Mouse (Mus musculus): ENCODE results near the gene Cela3b.
"Not testable (repeated sequence)": the region's sequence is repeated elsewhere in the genome, so short reads cannot be mapped to it uniquely, and the experiment has no call there.

Gene Cela3b

GRCm38 (mm10) chr4:137461981-137462690, 31.8 kb upstream of the Cela3b start:
- DNase-seq (ENCODE audit: low spot score) = no peak

- no peak for DNase-seq (ENCODE audit: low spot score)
These were observed 30.9 kb upstream of the Cela3b start for GRCm38 (mm10) chr4:137461217-137461616.

- no peak for DNase-seq (ENCODE audit: low spot score)
These were observed 30.3 kb upstream of the Cela3b start for GRCm38 (mm10) chr4:137460676-137461075.

- DNase-seq (ENCODE audit: low spot score) = no peak
These were observed 28.5 kb upstream of the Cela3b start for GRCm38 (mm10) chr4:137458861-137459260.

- DNase-seq (ENCODE audit: low spot score) = no peak
These were observed 28.0 kb upstream of the Cela3b start for GRCm38 (mm10) chr4:137458310-137458709.

- no peak for DNase-seq (ENCODE audit: low spot score)
These were observed 27.0 kb upstream of the Cela3b start for GRCm38 (mm10) chr4:137457292-137457691.

GRCm38 (mm10) chr4:137456581-137456980, 26.2 kb upstream of the Cela3b start:
- no peak for DNase-seq (ENCODE audit: low spot score)

- no peak for DNase-seq (ENCODE audit: low spot score)
These were observed 24.2 kb upstream of the Cela3b start for GRCm38 (mm10) chr4:137454582-137454981.

GRCm38 (mm10) chr4:137453234-137453767, 23.0 kb upstream of the Cela3b start, which contains the start of gene 1700013G24Rik:
Gene 1700013G24Rik, plus strand, starts transcription at chr4:137453284.
- DNase-seq (ENCODE audit: low spot score) = no peak

GRCm38 (mm10) chr4:137452190-137452589, 21.9 kb upstream of the Cela3b start:
- no peak for DNase-seq (ENCODE audit: low spot score)

GRCm38 (mm10) chr4:137449715-137450114, 19.4 kb upstream of the Cela3b start:
- DNase-seq (ENCODE audit: low spot score) = no peak

- no peak for DNase-seq (ENCODE audit: low spot score)
These were observed 18.8 kb upstream of the Cela3b start for GRCm38 (mm10) chr4:137449132-137449531.

GRCm38 (mm10) chr4:137448641-137449040, 18.3 kb upstream of the Cela3b start:
- no peak for DNase-seq (ENCODE audit: low spot score)

GRCm38 (mm10) chr4:137448197-137448596, 17.9 kb upstream of the Cela3b start:
- DNase-seq (ENCODE audit: low spot score) = peak; percentile 35

- DNase-seq (ENCODE audit: low spot score) = no peak
These were observed 17.2 kb upstream of the Cela3b start for GRCm38 (mm10) chr4:137447363-137448196.

- DNase-seq (ENCODE audit: low spot score) = no peak
These were observed 15.5 kb upstream of the Cela3b start for GRCm38 (mm10) chr4:137445881-137446280.

- DNase-seq (ENCODE audit: low spot score) = peak; percentile 81
These were observed 13.3 kb upstream of the Cela3b start for GRCm38 (mm10) chr4:137443625-137444024.

GRCm38 (mm10) chr4:137441332-137441731, 11.0 kb upstream of the Cela3b start:
- no peak for DNase-seq (ENCODE audit: low spot score)

- DNase-seq (ENCODE audit: low spot score) = no peak
These were observed 8.5 kb upstream of the Cela3b start for GRCm38 (mm10) chr4:137438842-137439241.

GRCm38 (mm10) chr4:137436979-137437669, 6.8 kb upstream of the Cela3b start:
- DNase-seq (ENCODE audit: low spot score) = no peak

GRCm38 (mm10) chr4:137432700-137433550, 2.6 kb upstream of the Cela3b start:
- DNase-seq (ENCODE audit: low spot score) = not testable (repeated sequence)

Data from urinary bladder, postnatal 25 days (tissue).